Mouse (Mus musculus): ENCODE measurements around the gene Cbwd1. TPM values are rescaled to one million over a fixed set of nuclear protein-coding genes. Genes with fewer than 3 reads are reported as not detected.

Gene Cbwd1
- polyA plus RNA-seq, 1 experiment from 2014 or later = 15.0 TPM

DNA sequence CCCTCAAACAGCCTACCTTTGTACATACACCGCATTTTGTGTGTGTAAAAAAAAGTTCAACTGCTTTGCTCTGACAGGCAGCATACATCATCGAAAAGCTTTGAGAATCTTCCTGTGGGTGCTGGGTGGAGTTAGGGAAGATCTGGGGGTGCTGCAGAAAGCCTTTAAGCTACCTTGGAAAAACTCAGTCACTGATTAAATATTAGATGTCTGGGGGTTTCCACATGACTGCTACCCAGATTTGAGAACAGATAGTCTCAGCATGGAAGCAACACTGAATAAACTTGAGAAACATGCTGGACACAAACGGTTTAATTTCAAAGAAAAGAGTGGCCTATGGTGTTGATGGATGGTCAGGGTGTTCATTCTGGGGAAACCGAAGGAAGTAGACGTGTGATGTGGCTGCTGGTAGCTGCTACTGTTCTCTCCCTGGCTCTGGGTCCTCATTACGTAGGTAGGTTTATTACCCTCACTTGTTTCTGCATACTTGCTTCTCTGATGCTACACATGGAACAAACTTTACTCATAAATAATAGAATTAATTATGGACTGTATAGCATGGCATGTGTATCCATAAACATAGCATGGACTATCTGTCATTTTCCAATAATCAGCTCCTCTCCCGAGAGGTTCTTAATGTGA is 22.6 kb upstream of the Cbwd1 start:
- no peaks in the 10 kb centered on the region for H3K9me3 ChIP-seq (ENCODE audit: control insufficient read depth, low read length)
- H3K4me1 ChIP-seq (ENCODE audit: control insufficient read depth, insufficient read depth, low read length) = no peaks in the 10 kb centered on the region
- no peak overlapping the region for H3K4me3 ChIP-seq (replicated peaks; ENCODE audit: low read depth, low read length)
- no peak overlapping the region for H3K9ac ChIP-seq (replicated peaks; ENCODE audit: low read length)
- ATAC-seq (ENCODE audit: low FRiP score, low TSS enrichment) = no peak
- no peak overlapping the region for H3K4me2 ChIP-seq (ENCODE audit: low read length)
- H3K36me3 ChIP-seq (ENCODE audit: control insufficient read depth, insufficient read depth, low read length) = no peaks in the 10 kb centered on the region
- no peak overlapping the region for H3K27ac ChIP-seq (replicated peaks; ENCODE audit: low read depth, low read length)
- no peak for DNase-seq
- no peaks in the 10 kb centered on the region for H3K27me3 ChIP-seq (ENCODE audit: control insufficient read depth, insufficient read depth, low read length)
- WGBS = 83% methylated on average over 7 of the region's 7 CpGs

DNA sequence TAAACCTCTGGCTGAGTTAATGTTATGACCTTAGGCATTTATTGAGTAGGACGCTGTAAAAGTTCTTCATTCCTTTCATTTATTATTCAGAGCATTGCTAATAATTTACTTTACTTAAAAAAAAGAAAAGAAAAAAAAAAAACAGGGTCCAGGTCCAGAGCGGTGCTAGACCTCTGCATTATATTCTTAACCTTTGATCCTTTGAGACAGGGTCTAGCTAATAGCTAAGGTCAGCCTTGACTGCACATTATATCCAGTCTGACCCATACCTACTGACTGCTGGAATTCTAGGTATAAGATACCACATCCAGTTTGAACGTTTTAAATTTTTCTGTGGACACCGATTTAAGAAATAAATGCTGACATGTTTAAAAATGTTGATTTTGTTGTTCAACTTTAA is 21.6 kb upstream of the Cbwd1 start:
- no peaks in the 10 kb centered on the region for H3K9me3 ChIP-seq (ENCODE audit: control insufficient read depth, low read length)
- no peak overlapping the region for H3K27ac ChIP-seq (replicated peaks; ENCODE audit: low read depth, low read length)
- 86% methylated on average over 4 of the region's 4 CpGs for WGBS
- no peaks in the 10 kb centered on the region for H3K4me1 ChIP-seq (ENCODE audit: control insufficient read depth, insufficient read depth, low read length)
- no peak overlapping the region for H3K9ac ChIP-seq (replicated peaks; ENCODE audit: low read length)
- no peak overlapping the region for H3K4me2 ChIP-seq (ENCODE audit: low read length)
- H3K36me3 ChIP-seq (ENCODE audit: control insufficient read depth, insufficient read depth, low read length) = no peaks in the 10 kb centered on the region
- H3K4me3 ChIP-seq (replicated peaks; ENCODE audit: low read depth, low read length) = no peak overlapping the region
- ATAC-seq (ENCODE audit: low FRiP score, low TSS enrichment) (no peak), DNase-seq (no peak)
- H3K27me3 ChIP-seq (ENCODE audit: control insufficient read depth, insufficient read depth, low read length) = no peaks in the 10 kb centered on the region

- Histone ChIP-seq H3K4me2 (ENCODE audit: low read length) (no peak overlapping the region), H3K9me3 (ENCODE audit: control insufficient read depth, low read length) (no peaks in the 10 kb centered on the region), H3K27ac (replicated peaks; ENCODE audit: low read depth, low read length) (no peak overlapping the region), H3K27me3 (ENCODE audit: control insufficient read depth, insufficient read depth, low read length) (no peaks in the 10 kb centered on the region), H3K4me3 (replicated peaks; ENCODE audit: low read depth, low read length) (no peak overlapping the region), H3K36me3 (ENCODE audit: control insufficient read depth, insufficient read depth, low read length) (no peaks in the 10 kb centered on the region), H3K9ac (replicated peaks; ENCODE audit: low read length) (no peak overlapping the region), H3K4me1 (ENCODE audit: control insufficient read depth, insufficient read depth, low read length) (no peaks in the 10 kb centered on the region)
- WGBS = 59% methylated on average over 8 of the region's 8 CpGs
- DNase-seq = peak; percentile 72
- peak; percentile 48; the same call in 1 of the 2 replicates for ATAC-seq (ENCODE audit: low FRiP score, low TSS enrichment)
These were observed 19.9 kb upstream of the Cbwd1 start for GRCm38 (mm10) chr19:24981294-24981693.

DNA sequence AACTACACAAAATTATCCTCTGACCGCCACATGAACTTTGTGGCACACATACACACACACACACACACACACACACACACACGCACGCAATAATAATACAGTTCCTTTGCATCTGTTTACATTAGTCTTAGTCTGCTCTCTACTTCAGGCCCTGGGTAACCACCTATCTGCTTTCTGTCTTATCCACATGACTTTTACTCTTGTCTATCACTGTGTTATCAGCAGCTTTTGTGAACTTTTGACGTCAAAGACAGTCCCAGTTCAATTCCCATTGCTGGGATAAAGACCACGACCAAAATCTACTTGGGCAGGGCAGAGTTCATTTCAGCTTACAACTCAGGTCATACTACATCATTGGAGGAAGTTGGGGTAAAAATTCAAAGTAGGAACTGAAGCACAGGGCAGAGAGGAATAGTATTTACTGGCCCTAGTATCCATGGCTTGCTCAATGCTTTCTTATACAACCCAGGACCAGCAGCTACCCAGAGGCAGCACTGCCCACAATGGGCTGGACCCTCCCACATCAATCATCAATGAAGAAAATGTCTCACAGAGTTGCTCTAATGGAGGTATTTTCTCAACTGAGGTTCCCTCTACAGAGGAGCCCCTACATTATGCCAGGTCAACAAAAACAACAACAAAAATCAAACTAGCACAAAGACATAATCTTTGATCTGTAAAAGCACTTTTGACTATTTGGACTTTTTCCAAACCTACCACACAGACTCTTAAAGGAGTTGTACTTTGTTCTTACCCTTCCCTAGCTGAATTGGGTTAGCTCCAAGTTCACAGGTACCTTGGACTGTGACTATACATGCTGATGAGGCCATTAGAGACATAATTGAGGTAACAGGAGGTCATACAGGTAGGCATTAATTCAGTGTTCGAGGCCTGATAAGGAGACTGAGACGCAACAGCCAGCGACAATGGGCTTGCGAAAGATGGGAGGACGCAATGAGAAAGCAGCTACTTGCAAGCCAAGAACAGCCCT is 17.7 kb upstream of the Cbwd1 start:
- Histone ChIP-seq H3K9ac (replicated peaks; ENCODE audit: low read length) (no peak overlapping the region), H3K4me3 (replicated peaks; ENCODE audit: low read depth, low read length) (no peak overlapping the region), H3K4me2 (ENCODE audit: low read length) (no peak overlapping the region), H3K9me3 (ENCODE audit: control insufficient read depth, low read length) (no peaks in the 10 kb centered on the region), H3K27me3 (ENCODE audit: control insufficient read depth, insufficient read depth, low read length) (no peaks in the 10 kb centered on the region), H3K4me1 (ENCODE audit: control insufficient read depth, insufficient read depth, low read length) (no peaks in the 10 kb centered on the region), H3K36me3 (ENCODE audit: control insufficient read depth, insufficient read depth, low read length) (no peaks in the 10 kb centered on the region), H3K27ac (replicated peaks; ENCODE audit: low read depth, low read length) (no peak overlapping the region)
- ATAC-seq (ENCODE audit: low FRiP score, low TSS enrichment) = no peak
- no peak for DNase-seq
- WGBS = 92% methylated on average over 10 of the region's 10 CpGs

DNA sequence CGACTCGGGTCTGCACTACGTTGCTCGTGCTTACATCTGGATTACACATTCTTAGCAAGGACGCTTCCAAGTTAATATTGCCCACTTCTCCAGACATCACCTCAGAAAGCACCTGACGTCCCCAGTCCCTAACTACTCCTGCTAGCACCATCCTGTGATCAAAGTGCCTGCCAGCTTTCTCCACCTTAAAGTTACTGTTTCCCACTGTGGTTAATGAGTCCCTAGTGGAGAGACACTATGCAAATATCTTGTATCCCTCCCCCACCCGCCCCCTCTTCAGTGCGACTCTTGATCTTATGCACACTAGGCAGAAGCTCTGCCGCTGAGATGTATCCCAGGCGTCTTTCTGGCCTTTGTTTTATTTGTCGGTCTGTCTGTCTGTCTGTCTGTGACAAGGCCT is 16.6 kb upstream of the Cbwd1 start:
- no peak overlapping the region for H3K27ac ChIP-seq (replicated peaks; ENCODE audit: low read depth, low read length)
- H3K4me2 ChIP-seq (ENCODE audit: low read length) = no peak overlapping the region
- 80% methylated on average over 11 of the region's 11 CpGs for WGBS
- H3K27me3 ChIP-seq (ENCODE audit: control insufficient read depth, insufficient read depth, low read length) = no peaks in the 10 kb centered on the region
- DNase-seq (no peak), ATAC-seq (ENCODE audit: low FRiP score, low TSS enrichment) (no peak)
- H3K9ac ChIP-seq (replicated peaks; ENCODE audit: low read length) = no peak overlapping the region
- no peaks in the 10 kb centered on the region for H3K4me1 ChIP-seq (ENCODE audit: control insufficient read depth, insufficient read depth, low read length)
- no peak overlapping the region for H3K4me3 ChIP-seq (replicated peaks; ENCODE audit: low read depth, low read length)
- no peaks in the 10 kb centered on the region for H3K36me3 ChIP-seq (ENCODE audit: control insufficient read depth, insufficient read depth, low read length)
- H3K9me3 ChIP-seq (ENCODE audit: control insufficient read depth, low read length) = no peaks in the 10 kb centered on the region

- 91% methylated on average over 3 of the region's 3 CpGs for WGBS
- no peak for ATAC-seq (ENCODE audit: low FRiP score, low TSS enrichment)
These were observed 11.4 kb upstream of the Cbwd1 start for GRCm38 (mm10) chr19:24972701-24973390.

GRCm38 (mm10) chr19:24971307-24971706 is 9.9 kb upstream of the Cbwd1 start:
- ATAC-seq (ENCODE audit: low FRiP score, low TSS enrichment) (no peak), DNase-seq (no peak)
- Histone ChIP-seq H3K9me3 (ENCODE audit: control insufficient read depth, low read length) (no peaks in the 10 kb centered on the region), H3K27ac (replicated peaks; ENCODE audit: low read depth, low read length) (no peak overlapping the region), H3K4me2 (ENCODE audit: low read length) (no peak overlapping the region), H3K9ac (replicated peaks; ENCODE audit: low read length) (no peak overlapping the region), H3K4me3 (replicated peaks; ENCODE audit: low read depth, low read length) (no peak overlapping the region), H3K4me1 (ENCODE audit: control insufficient read depth, insufficient read depth, low read length) (no peaks in the 10 kb centered on the region), H3K36me3 (ENCODE audit: control insufficient read depth, insufficient read depth, low read length) (no peaks in the 10 kb centered on the region), H3K27me3 (ENCODE audit: control insufficient read depth, insufficient read depth, low read length) (no peaks in the 10 kb centered on the region)
- 88% methylated on average over 7 of the region's 7 CpGs for WGBS

More at GRCm38 (mm10) chr19:24972701-24973390, 11.4 kb upstream of the Cbwd1 start:
- Histone ChIP-seq H3K27ac (replicated peaks; ENCODE audit: low read depth, low read length) (no peak overlapping the region), H3K36me3 (ENCODE audit: control insufficient read depth, insufficient read depth, low read length) (no peaks in the 10 kb centered on the region), H3K4me1 (ENCODE audit: control insufficient read depth, insufficient read depth, low read length) (no peaks in the 10 kb centered on the region), H3K4me2 (ENCODE audit: low read length) (no peak overlapping the region), H3K4me3 (replicated peaks; ENCODE audit: low read depth, low read length) (no peak overlapping the region), H3K27me3 (ENCODE audit: control insufficient read depth, insufficient read depth, low read length) (no peaks in the 10 kb centered on the region), H3K9me3 (ENCODE audit: control insufficient read depth, low read length) (no peaks in the 10 kb centered on the region), H3K9ac (replicated peaks; ENCODE audit: low read length) (no peak overlapping the region)
- no peak for DNase-seq

GRCm38 (mm10) chr19:24966941-24967340 is 5.5 kb upstream of the Cbwd1 start:
- Histone ChIP-seq H3K4me3 (replicated peaks; ENCODE audit: low read depth, low read length) (no peak overlapping the region), H3K9me3 (ENCODE audit: control insufficient read depth, low read length) (no peaks in the 10 kb centered on the region), H3K27me3 (ENCODE audit: control insufficient read depth, insufficient read depth, low read length) (no peaks in the 10 kb centered on the region), H3K4me1 (ENCODE audit: control insufficient read depth, insufficient read depth, low read length) (no peaks in the 10 kb centered on the region), H3K4me2 (ENCODE audit: low read length) (no peak overlapping the region), H3K9ac (replicated peaks; ENCODE audit: low read length) (no peak overlapping the region), H3K36me3 (ENCODE audit: control insufficient read depth, insufficient read depth, low read length) (no peaks in the 10 kb centered on the region), H3K27ac (replicated peaks; ENCODE audit: low read depth, low read length) (no peak overlapping the region)
- ATAC-seq (ENCODE audit: low FRiP score, low TSS enrichment) (no peak), DNase-seq (no peak)
- WGBS = 90% methylated on average over 2 of the region's 2 CpGs
